In genomic region chr9:41447211-41447875, GRCm38 (mm10) we compare ENCODE assay signal across 9 mouse cellular contexts.
DNase-seq lines count a peak whose midpoint lies in the region; ATAC-seq and TF ChIP-seq lines count a peak whose summit lies in the region.
"Had no signal": no experiment of that assay in that cellular context is flagged by ENCODE, and none has a peak within 500 bp of the region (broad histone marks: within the 10 kb centered on the region; RNA-seq: fewer than 3 reads in every experiment).

No protein-coding gene starts in this region.

- H3K9me3 ChIP-seq in embryonic facial prominence, embryonic 13.5 days = no peaks in the 10 kb centered on the region
- no peaks in the 10 kb centered on the region for H3K9me3 ChIP-seq in midbrain, embryonic 11.5 days (ENCODE audit: control insufficient read depth, low read length)

- ATAC-seq in embryonic facial prominence, embryonic 13.5 days (ENCODE audit: insufficient number of reproducible peaks, insufficient read depth, low FRiP score, low TSS enrichment, low read depth) = no peak; the same call in 1 of the 2 replicates
- peak; percentile 77 for ATAC-seq in midbrain, embryonic 11.5 days (ENCODE audit: low FRiP score)

- H3K9ac ChIP-seq in embryonic facial prominence, embryonic 13.5 days = peak overlapping the region; percentile 61
- H3K9ac ChIP-seq in midbrain, embryonic 11.5 days (ENCODE audit: low read length) = peak overlapping the region; percentile 54

- intact Hi-C loops in left cerebral cortex, postnatal 25 days (cut with DNase I) = loop anchor here (2.0 kb wide), 1 partner anchor 71 kb away; no protein-coding TSS in a partner anchor

- TF ChIP-seq CTCF in kidney, adult 2 months (conservative IDR thresholded peaks at IDR 0.05; ENCODE audit: insufficient read depth, insufficient read length, low read depth, low read length) = no peak
- TF ChIP-seq CTCF in small intestine, adult 2 months (IDR thresholded peaks at IDR 0.05; ENCODE audit: extremely low read depth, insufficient read length, insufficient replicate concordance, low read depth, low read length) = no peak

- no peaks in the 10 kb centered on the region for H3K27me3 ChIP-seq in embryonic facial prominence, embryonic 13.5 days
- no peaks in the 10 kb centered on the region for H3K27me3 ChIP-seq in kidney, adult 2 months (replicated peaks; ENCODE audit: control insufficient read depth, insufficient read depth, low read length)
- no peaks in the 10 kb centered on the region for H3K27me3 ChIP-seq in midbrain, embryonic 11.5 days (ENCODE audit: control insufficient read depth, insufficient read depth, low read length)
- no peaks in the 10 kb centered on the region for H3K27me3 ChIP-seq in small intestine, adult 2 months (ENCODE audit: control insufficient read depth, insufficient read depth, low read length)

- H3K4me1 ChIP-seq in embryonic facial prominence, embryonic 13.5 days = peaks cover 42% of the 10 kb centered on the region
- H3K4me1 ChIP-seq in kidney, adult 2 months (ENCODE audit: control insufficient read depth, insufficient read depth, low read length) = no peaks in the 10 kb centered on the region
- peaks cover 29% of the 10 kb centered on the region for H3K4me1 ChIP-seq in midbrain, embryonic 11.5 days (ENCODE audit: control insufficient read depth, insufficient read depth, low read length)
- H3K4me1 ChIP-seq in small intestine, adult 2 months (ENCODE audit: control insufficient read depth, insufficient read depth, insufficient read length, low read length) = no peaks in the 10 kb centered on the region

- WGBS in embryonic facial prominence, embryonic 13.5 days = 7% methylated on average over 12 of the region's 12 CpGs
- 22% methylated on average over 12 of the region's 12 CpGs for WGBS in kidney, adult 2 months
- 10% methylated on average over 12 of the region's 12 CpGs for WGBS in midbrain, embryonic 11.5 days
- WGBS in small intestine, adult 2 months = 43% methylated on average over 12 of the region's 12 CpGs

- no peak for TF ChIP-seq POLR2A in kidney, adult 2 months (IDR thresholded peaks at IDR 0.05; ENCODE audit: low read depth, low read length)
- no peak for TF ChIP-seq POLR2A in small intestine, adult 2 months (IDR thresholded peaks at IDR 0.05; ENCODE audit: low read depth, low read length)

- peak overlapping the region; percentile 48 for H3K4me2 ChIP-seq in embryonic facial prominence, embryonic 13.5 days
- H3K4me2 ChIP-seq in midbrain, embryonic 11.5 days = peak overlapping the region; percentile 27

- H3K27ac ChIP-seq in embryonic facial prominence, embryonic 13.5 days = peak overlapping the region; percentile 94
- peak overlapping the region; percentile 13; the same call in 1 of the 2 replicates for H3K27ac ChIP-seq in kidney, adult 2 months (ENCODE audit: insufficient read depth, low read depth, low read length)
- peak overlapping the region; percentile 95 for H3K27ac ChIP-seq in midbrain, embryonic 11.5 days (ENCODE audit: low read depth, low read length)
- H3K27ac ChIP-seq in small intestine, adult 2 months (ENCODE audit: insufficient read depth, low read depth, low read length) = peak overlapping the region; percentile 13; the same call in 1 of the 2 replicates
- H3K27ac ChIP-seq: macrophage had no signal

- H3K36me3 ChIP-seq in embryonic facial prominence, embryonic 13.5 days = no peaks in the 10 kb centered on the region
- H3K36me3 ChIP-seq in kidney, adult 2 months (ENCODE audit: control insufficient read depth, insufficient read depth, low read length) = no peaks in the 10 kb centered on the region
- no peaks in the 10 kb centered on the region for H3K36me3 ChIP-seq in midbrain, embryonic 11.5 days (ENCODE audit: control insufficient read depth, insufficient read depth, low read length)
- no peaks in the 10 kb centered on the region for H3K36me3 ChIP-seq in small intestine, adult 2 months (ENCODE audit: control insufficient read depth, insufficient read depth, low read length)

- H3K4me3 ChIP-seq in embryonic facial prominence, embryonic 13.5 days = peak overlapping the region; percentile 10
- no peak overlapping the region; the same call in 1 of the 2 replicates for H3K4me3 ChIP-seq in kidney, adult 2 months (ENCODE audit: insufficient read depth, low read depth, low read length)
- no peak overlapping the region for H3K4me3 ChIP-seq in midbrain, embryonic 11.5 days (ENCODE audit: low read depth, low read length)
- H3K4me3 ChIP-seq in small intestine, adult 2 months (ENCODE audit: low read depth, low read length) = no peak overlapping the region

- peak; percentile 82 for DNase-seq in brain, adult 2 months (ENCODE audit: low read depth, low spot score)
- DNase-seq in heart, adult 8-10 months (ENCODE audit: low spot score) = peak; percentile 70
- DNase-seq in kidney, adult 2 months = peak; percentile 46
- DNase-seq in left cerebral cortex, postnatal 25 days (ENCODE audit: low spot score in 2 of 2) = peak; percentile 48 to 64
- peak; percentile 94 for DNase-seq in midbrain, embryonic 11.5 days (ENCODE audit: low spot score, missing footprints)
- no peak for DNase-seq in thymus, postnatal 4 days

Comparison
In these comparisons a context has a peak if more than half of its experiments do, and no peak if none do; other contexts are left out.
1. H3K27ac ChIP-seq: peak in every context shown above with its lines; median percentile 95 in midbrain, embryonic 11.5 days; 94 in embryonic facial prominence, embryonic 13.5 days; 13 in kidney, adult 2 months; 13 in small intestine, adult 2 months.